Mouse (Mus musculus): ENCODE results near the gene Atox1. TPM values are rescaled to one million over a fixed set of nuclear protein-coding genes. Genes with fewer than 3 reads are reported as not detected.

Gene Atox1
- polyA plus RNA-seq, 1 experiment from 2014 or later: 343 TPM

DNA sequence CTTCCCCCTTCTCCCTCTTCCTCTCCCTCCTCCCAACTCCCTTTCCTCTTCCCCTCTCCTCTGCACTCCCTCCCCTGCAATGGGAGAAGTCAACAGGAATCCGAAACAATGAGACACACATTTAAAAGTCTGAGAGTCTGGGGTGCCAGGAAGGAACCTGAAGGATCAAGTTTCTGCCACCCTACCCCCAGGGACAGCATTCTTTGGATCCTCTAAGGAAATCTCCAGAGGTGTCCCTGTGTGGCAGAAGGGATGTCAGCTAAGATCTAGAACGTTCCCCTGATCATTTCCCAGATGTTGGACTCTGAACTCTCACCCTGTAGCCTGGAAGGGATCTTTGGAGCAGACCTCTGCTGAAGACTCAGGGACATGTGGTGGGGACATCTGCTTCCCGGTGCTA is 50.5 kb downstream of the Atox1 start:
- Histone ChIP-seq H3K27ac (replicated peaks) (peak overlapping the region; percentile 15; the same call in 1 of the 2 replicates), H3K4me3 (no peak overlapping the region), H3K4me1 (replicated peaks) (peaks cover 24% of the 10 kb centered on the region; the same call in 1 of the 2 replicates), H3K4me2 (no peak overlapping the region), H3K9ac (no peak overlapping the region), H3K27me3 (no peaks in the 10 kb centered on the region), H3K36me3 (peaks cover 33% of the 10 kb centered on the region), H3K9me3 (no peaks in the 10 kb centered on the region)
- ATAC-seq (ENCODE audit: low read depth): no peak
- WGBS: 80% methylated on average over 3 of the region's 3 CpGs

DNA sequence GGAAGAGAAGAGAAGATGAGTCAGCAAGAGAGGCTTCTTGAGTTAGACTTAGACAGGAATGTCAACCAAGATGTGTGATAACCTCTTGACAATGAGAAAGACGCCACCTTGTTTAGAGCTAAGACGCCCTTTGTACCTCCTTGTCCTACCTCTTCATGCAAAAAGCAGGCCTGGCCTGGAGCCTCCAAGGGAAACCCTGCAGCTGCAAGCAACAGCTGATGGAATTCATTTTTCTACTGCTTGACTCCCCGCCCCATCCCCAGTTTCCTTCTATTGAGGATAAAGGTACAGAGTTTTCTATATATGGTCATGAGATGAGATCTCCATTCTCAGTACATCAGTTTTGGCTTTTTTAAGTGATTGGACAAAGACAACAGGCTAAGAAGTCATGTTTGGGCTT is 51.0 kb downstream of the Atox1 start:
- WGBS: 89% methylated on average over 3 of the region's 3 CpGs
- H3K36me3 ChIP-seq: peaks cover 33% of the 10 kb centered on the region
- no peak overlapping the region for H3K4me3 ChIP-seq
- no peak overlapping the region for H3K27ac ChIP-seq (replicated peaks)
- H3K27me3 ChIP-seq: no peaks in the 10 kb centered on the region
- no peaks in the 10 kb centered on the region for H3K9me3 ChIP-seq
- no peak for ATAC-seq (ENCODE audit: low read depth)
- no peak overlapping the region for H3K9ac ChIP-seq
- no peak overlapping the region for H3K4me2 ChIP-seq
- H3K4me1 ChIP-seq (replicated peaks): peaks cover 22% of the 10 kb centered on the region; the same call in 1 of the 2 replicates

DNA sequence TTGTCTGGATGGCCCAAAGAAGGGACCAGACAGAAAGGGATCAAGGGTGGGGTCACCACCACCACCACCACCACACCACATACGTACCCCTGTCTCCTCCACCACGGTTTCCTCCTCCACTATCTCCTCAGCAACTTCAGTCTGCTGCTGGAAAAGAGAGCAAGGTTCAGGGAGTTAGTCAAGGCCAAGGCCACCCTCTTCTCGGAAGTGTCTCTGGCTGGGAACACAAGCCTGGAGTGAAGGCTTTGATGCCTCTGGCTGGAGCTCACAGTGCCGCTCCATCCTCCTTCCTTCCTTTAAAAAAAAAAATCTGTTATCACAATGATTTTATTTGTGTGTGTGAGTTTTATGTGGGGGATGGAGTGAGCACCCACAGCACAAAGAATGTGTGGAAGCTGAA is 53.9 kb downstream of the Atox1 start:
- Histone ChIP-seq H3K4me2 (no peak overlapping the region), H3K27ac (replicated peaks) (no peak overlapping the region), H3K4me3 (no peak overlapping the region), H3K9ac (no peak overlapping the region), H3K9me3 (no peaks in the 10 kb centered on the region), H3K36me3 (peaks cover 40% of the 10 kb centered on the region), H3K27me3 (no peaks in the 10 kb centered on the region), H3K4me1 (replicated peaks) (peaks cover 5% of the 10 kb centered on the region; the same call in 1 of the 2 replicates)
- WGBS: 92% methylated on average over 4 of the region's 4 CpGs
- no peak for ATAC-seq (ENCODE audit: low read depth)

DNA sequence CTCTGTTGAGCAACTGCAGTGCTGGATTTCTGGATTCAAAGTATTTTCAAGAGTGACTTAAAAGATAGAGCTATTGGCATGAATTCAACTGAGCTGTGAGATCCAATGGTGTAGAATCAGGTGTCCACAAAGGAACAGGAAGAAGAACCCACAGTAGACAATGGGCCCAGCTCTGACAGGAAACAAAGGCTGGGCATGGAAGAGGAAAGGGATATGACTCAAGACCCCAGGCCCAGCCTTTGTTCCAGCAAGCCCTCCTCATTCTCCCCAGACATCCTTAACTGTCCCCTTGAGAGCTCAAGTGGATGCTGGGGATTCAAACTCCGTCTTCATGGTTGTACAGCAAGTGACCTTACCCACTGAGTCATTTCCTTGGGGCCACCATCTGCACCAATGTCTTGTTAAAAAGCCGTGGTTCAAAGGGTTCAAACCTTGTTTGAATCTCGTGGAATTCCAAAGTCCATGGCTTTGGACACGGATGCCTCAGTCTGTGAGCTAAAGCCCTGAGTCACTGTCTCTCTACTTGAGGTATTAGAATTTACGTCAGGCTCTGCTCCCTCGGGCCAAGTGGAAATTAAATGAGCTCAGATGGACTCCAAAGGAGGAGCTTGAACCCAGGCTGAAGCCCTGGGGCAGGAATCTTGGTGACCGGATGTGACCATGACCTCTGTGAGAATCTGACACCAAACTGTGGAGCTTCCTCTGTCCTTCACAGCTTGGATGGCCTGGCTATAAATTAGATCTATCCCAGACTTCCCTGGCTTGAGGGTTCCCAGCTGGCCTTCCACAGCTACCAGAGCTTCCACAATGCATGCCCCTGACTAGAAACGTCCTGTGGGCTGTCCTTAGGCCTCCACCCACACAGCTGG is 55.2 kb downstream of the Atox1 start:
- Histone ChIP-seq H3K4me1 (replicated peaks) (no peaks in the 10 kb centered on the region), H3K4me2 (no peak overlapping the region)
- WGBS: 58% methylated on average over 8 of the region's 8 CpGs

DNA sequence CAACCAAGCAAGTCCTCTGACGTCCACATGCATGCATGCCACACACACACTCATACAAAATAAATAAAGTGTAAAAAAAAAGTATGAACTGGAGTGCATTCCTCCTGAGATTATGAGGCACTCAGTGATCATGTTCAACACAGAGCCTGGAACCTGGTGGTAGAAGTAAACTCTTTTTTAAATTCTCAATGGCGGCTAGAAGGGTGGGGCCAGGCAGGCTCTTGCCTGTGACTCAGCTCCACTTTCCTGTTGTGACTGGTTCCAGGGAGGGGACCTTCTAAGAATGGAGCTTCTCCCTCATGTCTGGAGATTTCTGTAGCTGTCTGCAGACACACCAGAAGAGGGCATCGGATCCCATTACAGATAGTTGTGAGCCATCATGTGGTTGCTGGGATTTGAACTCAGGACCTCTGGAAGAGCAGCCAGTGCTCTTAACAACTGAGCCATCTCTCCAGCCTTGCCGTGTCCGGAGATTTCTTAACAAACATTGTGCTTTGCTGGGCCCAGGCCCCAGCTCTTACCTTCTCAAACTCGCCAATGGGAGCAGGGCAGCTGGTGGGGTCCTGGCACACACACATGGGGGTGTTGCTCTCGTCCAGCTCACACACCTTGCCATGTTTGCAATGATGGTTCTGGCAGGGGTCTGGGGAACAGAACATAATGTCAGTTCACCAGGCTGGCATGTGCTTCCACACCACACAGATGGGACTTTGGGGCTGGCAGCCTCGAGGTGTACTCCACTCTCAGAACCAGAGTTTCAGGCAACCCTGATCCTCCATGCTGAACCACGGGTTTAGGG is 56.2 kb downstream of the Atox1 start:
- 86% methylated on average over 9 of the region's 9 CpGs for WGBS
- peaks cover 46% of the 10 kb centered on the region for H3K36me3 ChIP-seq
- no peaks in the 10 kb centered on the region for H3K9me3 ChIP-seq
- no peaks in the 10 kb centered on the region for H3K27me3 ChIP-seq
- H3K27ac ChIP-seq (replicated peaks): peak overlapping the region; percentile 59
- no peak overlapping the region for H3K4me2 ChIP-seq
- no peak overlapping the region for H3K4me3 ChIP-seq
- no peaks in the 10 kb centered on the region for H3K4me1 ChIP-seq (replicated peaks)
- no peak for ATAC-seq (ENCODE audit: low read depth)
- no peak overlapping the region for H3K9ac ChIP-seq

More for the DNA sequence above, 55.2 kb downstream of the Atox1 start:
- no peak overlapping the region for H3K4me3 ChIP-seq
- H3K36me3 ChIP-seq: peaks cover 44% of the 10 kb centered on the region
- no peak overlapping the region for H3K9ac ChIP-seq
- ATAC-seq (ENCODE audit: low read depth): no peak
- no peaks in the 10 kb centered on the region for H3K27me3 ChIP-seq
- H3K9me3 ChIP-seq: no peaks in the 10 kb centered on the region
- H3K27ac ChIP-seq (replicated peaks): peak overlapping the region; percentile 52

DNA sequence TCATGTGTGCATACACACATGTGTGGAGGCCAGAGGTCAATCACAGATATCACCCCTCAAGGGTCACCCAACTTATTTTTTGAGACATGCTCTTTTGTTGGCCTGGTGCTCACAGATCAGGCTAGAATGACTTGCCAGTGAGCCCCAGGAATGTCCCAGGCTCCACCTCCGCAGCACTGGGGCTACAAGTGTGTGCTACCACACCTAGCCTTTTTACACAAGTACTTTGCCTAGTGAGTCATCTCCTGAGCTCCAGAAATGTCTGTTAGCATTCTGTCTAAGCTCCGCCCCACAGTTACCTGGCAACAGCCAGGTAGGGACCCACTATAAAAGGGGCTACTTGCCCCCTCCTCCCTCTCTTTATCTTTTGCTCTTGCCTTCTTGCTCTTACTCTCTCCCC is 60.2 kb downstream of the Atox1 start:
- peaks cover 31% of the 10 kb centered on the region for H3K36me3 ChIP-seq
- H3K27me3 ChIP-seq: no peaks in the 10 kb centered on the region
- no peak overlapping the region for H3K9ac ChIP-seq
- no peak for ATAC-seq (ENCODE audit: low read depth)
- H3K4me2 ChIP-seq: no peak overlapping the region
- H3K9me3 ChIP-seq: no peaks in the 10 kb centered on the region
- no peak overlapping the region for H3K27ac ChIP-seq (replicated peaks)
- H3K4me3 ChIP-seq: no peak overlapping the region
- no peaks in the 10 kb centered on the region for H3K4me1 ChIP-seq (replicated peaks)
- 95% methylated on average over 2 of the region's 2 CpGs for WGBS

DNA sequence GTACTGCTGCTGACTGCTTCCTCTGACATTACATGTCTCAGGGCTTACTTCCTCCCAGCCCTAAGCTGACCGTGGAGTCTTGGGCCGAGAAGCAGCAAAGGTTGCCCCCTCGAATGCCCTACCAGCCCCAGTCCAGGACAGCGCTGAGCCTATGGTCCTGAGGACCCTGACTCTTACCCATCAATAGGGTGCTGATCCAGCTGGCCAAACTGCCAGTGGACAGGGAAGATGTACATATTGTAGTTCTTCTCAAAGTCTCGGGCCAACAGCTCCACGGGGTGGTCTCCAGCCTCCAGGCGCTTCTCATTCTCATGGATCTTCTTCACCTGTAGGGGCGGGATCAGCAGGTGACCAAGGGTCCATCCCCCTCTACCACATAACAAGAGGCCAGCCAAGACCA is 62.7 kb downstream of the Atox1 start:
- Histone ChIP-seq H3K4me3 (no peak overlapping the region), H3K4me2 (no peak overlapping the region), H3K9ac (no peak overlapping the region), H3K9me3 (no peaks in the 10 kb centered on the region), H3K36me3 (peaks cover 32% of the 10 kb centered on the region), H3K4me1 (replicated peaks) (no peaks in the 10 kb centered on the region), H3K27ac (replicated peaks) (no peak overlapping the region), H3K27me3 (no peaks in the 10 kb centered on the region)
- ATAC-seq (ENCODE audit: low read depth): no peak
- WGBS: 91% methylated on average over 8 of the region's 8 CpGs

DNA sequence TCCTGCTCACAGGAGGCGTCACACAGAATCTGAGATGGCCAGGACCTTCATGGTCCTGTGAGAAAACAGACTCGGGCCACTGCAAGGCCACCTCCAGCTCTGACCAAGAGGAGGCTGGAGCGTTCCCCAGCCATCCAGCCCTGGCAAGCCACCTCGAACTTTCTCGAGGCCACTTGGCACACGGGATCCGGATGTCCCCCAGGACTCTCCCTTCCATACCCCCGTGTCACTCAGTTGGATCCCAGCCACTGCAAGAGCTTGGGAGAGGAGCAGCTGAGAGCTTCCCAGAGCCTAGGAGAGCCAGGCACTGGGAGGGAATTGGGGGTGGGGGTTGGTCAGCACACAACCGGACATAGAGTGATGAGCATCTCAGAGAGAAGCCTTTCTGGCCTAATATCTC is 63.6 kb downstream of the Atox1 start:
- 90% methylated on average over 9 of the region's 9 CpGs for WGBS
- H3K36me3 ChIP-seq: peaks cover 30% of the 10 kb centered on the region
- no peak for ATAC-seq (ENCODE audit: low read depth)
- H3K27me3 ChIP-seq: no peaks in the 10 kb centered on the region
- no peak overlapping the region for H3K4me3 ChIP-seq
- no peak overlapping the region for H3K4me2 ChIP-seq
- H3K4me1 ChIP-seq (replicated peaks): no peaks in the 10 kb centered on the region
- no peak overlapping the region for H3K27ac ChIP-seq (replicated peaks)
- H3K9ac ChIP-seq: no peak overlapping the region
- no peaks in the 10 kb centered on the region for H3K9me3 ChIP-seq

DNA sequence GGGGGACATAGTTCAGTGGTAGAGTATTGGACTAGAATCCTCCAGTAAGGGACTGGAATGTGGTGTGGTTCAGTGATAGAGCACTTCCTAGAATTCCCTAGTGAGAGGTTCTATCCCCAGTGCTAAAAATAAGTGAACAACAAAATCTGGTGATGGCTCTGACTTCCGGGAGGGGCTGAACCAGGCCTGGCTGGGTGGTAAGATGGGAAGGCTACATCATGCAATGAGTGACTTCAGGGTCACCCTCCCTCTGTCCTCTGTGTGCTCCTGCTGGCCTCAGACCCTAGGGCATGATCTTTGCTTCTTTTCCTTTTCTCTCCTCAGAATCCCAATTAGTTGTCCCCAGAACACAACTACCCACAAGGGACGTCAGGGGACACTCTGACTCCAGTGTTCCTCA is 64.0 kb downstream of the Atox1 start:
- Histone ChIP-seq H3K36me3 (peaks cover 27% of the 10 kb centered on the region), H3K4me3 (no peak overlapping the region), H3K9ac (no peak overlapping the region), H3K27ac (replicated peaks) (no peak overlapping the region), H3K27me3 (no peaks in the 10 kb centered on the region), H3K9me3 (no peaks in the 10 kb centered on the region), H3K4me1 (replicated peaks) (no peaks in the 10 kb centered on the region), H3K4me2 (no peak overlapping the region)
- no peak for ATAC-seq (ENCODE audit: low read depth)
- WGBS: 80% methylated on average over 2 of the region's 2 CpGs

Small RNA genes lying within 50 kb of the gene (microRNA-seq; reads per million reads assigned to microRNA genes)
- gene Mir7652: not detected

Other genes with a start within 250 kb of the Atox1 start
- gene Fat2, start 124.7 kb downstream of the Atox1 start, polyA plus RNA-seq (2015; fragmentation: Nextera tagmentation; extraction: Ambion mirVana): 0.10 TPM in 1 of 2 replicates, not detected in the other
- gene Sparc, start 38.1 kb downstream of the Atox1 start, polyA plus RNA-seq (2015; fragmentation: Nextera tagmentation; extraction: Ambion mirVana): 730 and 747 TPM in 2 replicates
- gene G3bp1, start 8.4 kb upstream of the Atox1 start, polyA plus RNA-seq (2015; fragmentation: Nextera tagmentation; extraction: Ambion mirVana): 111 and 119 TPM in 2 replicates
- gene Glra1, start 147.0 kb upstream of the Atox1 start, polyA plus RNA-seq (2015; fragmentation: Nextera tagmentation; extraction: Ambion mirVana): 2.7 and 3.1 TPM in 2 replicates